Mouse (Mus musculus): ENCODE data around the gene Dip2a.

DNA sequence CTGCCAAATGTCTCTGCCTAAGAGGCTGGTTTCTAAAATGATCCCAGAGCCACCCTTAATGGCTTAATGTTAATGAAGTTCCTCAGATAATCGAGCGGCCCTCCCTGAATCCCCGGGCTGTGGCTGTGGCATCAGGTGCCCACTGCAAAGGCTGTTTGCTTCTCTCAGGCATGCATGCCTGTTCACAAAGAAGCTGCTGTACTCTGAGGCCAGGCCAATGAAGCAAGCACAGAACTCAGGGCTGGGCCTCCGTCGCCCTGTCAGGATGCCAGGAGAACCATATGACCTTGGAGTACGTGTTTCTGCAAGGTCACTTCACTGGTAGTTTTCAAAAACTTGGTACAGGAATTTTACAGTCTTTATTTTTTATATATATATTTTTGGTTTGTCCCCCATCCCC lies 89.5 kb downstream of the Dip2a start:
- TF ChIP-seq POLR2A (IDR thresholded peaks at IDR 0.05; ENCODE audit: insufficient read length, low read depth): no peak
- no peak for TF ChIP-seq MYOG (IDR thresholded peaks at IDR 0.05; ENCODE audit: control insufficient read depth in 1 of 3, insufficient read depth in 1 of 3, insufficient read length in 2 of 3, low read depth in 2 of 3)
- no peak for TF ChIP-seq MAX (IDR thresholded peaks at IDR 0.05; ENCODE audit: low read depth)
- TF ChIP-seq E2F4 (IDR thresholded peaks at IDR 0.05; ENCODE audit: insufficient read depth): no peak
- no peak for TF ChIP-seq USF1 (IDR thresholded peaks at IDR 0.05; ENCODE audit: low read depth)
- no peak for TF ChIP-seq POLR2AphosphoS2 (IDR thresholded peaks at IDR 0.05; ENCODE audit: insufficient read length, low read depth)
- TF ChIP-seq TCF3 (IDR thresholded peaks at IDR 0.05; ENCODE audit: insufficient read length, low read depth): no peak
- no peak for TF ChIP-seq SRF (IDR thresholded peaks at IDR 0.05; ENCODE audit: control insufficient read depth, insufficient read length, low read depth)
